Mouse (Mus musculus): ENCODE measurements at regions not wholly inside any gene's neighbourhood (a gene's known extent, or its start where the extent isn't known, plus 50 kb on each side); places are given as distances from the start of the nearest gene placed in this dataset.
A peak's percentile ranks its signal among the peaks of the same experiment; 100 is the strongest.

DNA sequence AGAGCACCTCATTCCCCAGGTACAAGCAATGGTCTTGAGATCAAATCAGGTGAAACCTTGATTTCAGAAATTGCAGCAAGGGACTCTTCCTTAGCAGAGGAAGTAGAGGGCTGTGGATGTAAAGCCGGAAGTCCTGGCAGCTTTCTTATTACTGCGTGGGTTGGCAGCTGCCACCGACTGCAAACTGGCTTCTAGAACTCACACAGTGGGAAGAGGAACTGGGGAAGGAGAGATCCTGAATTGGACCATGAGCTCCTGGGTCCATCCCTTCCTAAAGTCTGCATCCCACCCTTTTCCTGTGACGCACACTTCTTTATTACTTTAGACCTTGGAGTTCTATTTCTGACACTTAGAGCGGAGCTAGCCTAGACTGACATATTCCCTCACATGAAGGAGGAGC lies 116.9 kb upstream of the Tsc22d1 start:
- no peak for DNase-seq (ENCODE audit: low spot score)

DNA sequence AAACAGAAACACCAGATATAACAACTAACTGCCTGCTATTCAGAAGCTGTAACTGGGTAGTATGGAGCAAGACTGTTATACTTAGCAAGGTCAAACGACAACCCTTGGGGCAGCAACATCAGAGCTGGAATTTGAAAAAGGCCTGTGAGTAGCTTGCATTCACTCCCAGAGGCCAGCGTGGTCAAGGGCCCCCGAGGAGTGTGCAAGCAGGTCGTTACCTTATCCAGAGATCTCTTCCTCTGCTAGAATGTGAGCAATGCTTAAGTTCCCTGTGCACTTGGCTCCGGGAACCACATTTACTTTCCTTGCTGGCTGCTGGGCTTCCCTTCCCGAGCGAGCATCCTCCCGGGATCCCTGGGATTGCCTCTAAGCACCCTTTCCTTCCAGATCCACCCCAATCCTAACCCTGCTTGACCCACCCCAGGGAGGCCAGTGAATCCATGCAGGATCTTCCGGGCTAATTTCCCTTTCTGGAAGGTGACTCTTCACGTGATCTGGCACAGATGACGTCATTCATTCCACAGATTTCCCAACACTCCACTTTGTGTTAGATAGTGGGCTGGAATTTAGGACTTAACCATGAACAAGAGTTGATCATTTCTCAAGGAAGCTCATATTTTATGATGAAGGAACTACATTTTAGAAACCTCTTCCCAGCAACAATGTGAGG lies 112.3 kb upstream of the Tsc22d1 start:
- DNase-seq (ENCODE audit: low spot score) = no peak

DNA sequence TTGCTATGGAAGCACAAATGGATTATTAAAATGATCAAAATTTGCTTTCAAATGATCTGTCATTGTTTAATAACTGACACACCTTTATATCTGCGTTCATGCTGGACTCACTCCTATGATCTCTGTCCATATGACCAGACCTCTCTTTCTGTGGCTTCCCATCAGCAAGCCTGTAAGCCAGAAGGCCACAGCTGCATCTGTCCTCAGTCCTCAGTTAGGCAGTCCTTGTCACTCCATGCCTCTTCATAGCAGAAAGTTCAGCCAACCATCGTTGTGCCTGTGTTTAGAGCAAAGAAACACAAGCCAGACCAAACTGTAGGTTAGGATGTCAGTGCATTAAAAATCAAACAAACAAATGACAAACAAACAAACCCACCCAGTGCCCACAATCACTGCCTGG lies 107.2 kb upstream of the Tsc22d1 start:
- DNase-seq (ENCODE audit: low spot score) = no peak

DNA sequence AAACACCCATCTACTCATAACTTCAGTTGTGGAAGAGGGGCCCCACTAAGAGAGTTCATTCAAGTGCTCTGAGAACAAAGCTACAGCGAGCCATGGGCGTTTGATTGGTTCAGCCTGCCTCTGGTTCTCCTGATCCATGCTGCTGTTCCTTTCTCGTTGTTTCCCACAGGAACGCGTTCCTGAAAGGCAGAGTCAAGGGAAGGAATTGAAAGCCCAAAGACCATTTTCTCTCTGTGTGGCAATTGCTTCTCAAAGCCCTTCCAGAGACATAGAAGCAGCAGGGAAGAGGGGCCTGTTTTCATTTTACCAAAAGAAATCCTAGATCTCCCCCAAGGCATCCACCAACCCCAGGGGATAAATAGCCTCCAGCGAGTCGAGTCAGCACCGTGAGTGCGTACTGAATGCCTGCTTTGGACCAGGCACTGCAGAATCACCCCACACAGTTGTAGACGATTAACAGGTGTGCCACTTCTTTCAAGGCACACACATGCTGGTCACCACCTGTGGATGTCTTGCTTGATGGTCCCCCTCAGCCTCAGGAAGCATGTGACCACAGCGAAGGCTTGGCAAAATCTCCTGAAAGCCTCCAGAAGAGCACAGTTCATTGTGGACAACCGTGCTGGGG lies 106.5 kb upstream of the Tsc22d1 start:
- DNase-seq (ENCODE audit: low spot score) = no peak

DNA sequence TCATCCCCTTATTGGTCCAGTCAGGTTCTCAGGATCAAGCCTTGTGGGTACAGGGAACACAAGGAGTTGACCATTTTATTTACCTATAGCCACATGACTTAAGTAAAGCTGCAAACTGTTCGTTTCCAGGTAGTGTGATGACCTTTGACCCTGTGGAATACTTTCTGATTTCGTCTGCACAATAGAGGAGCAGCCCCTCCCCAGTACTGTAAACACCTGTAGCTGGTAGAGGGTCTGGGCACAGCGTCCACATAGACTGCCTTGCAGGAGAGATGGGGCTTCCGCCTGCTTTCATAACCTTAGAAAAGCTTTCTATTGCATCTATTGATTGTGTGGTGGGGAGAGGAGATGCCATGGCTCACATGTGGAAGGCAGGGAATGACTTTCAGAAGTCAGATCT lies 105.2 kb upstream of the Tsc22d1 start:
- no peak for DNase-seq (ENCODE audit: low spot score)

DNA sequence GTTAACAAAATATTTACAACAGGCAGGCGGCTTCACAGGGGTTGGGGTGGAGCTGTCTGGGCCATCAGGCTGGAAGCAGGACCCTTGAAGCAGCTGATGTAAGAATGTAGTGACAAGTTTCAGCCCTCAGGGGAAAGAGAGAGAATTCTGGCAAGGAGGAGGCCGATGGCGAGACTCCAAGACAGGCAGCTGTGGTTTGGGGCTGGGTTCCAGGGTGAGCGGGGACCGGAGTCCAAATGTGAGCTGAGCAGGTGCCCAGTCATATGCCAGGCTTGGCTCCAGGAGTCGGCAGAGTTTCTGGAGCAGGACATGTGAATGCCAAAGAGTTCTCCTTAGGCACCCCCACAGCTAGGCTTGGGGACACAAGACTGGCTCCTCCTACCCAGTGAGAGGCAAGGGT lies 104.5 kb upstream of the Tsc22d1 start:
- peak; percentile 3 for DNase-seq (ENCODE audit: low spot score)

DNA sequence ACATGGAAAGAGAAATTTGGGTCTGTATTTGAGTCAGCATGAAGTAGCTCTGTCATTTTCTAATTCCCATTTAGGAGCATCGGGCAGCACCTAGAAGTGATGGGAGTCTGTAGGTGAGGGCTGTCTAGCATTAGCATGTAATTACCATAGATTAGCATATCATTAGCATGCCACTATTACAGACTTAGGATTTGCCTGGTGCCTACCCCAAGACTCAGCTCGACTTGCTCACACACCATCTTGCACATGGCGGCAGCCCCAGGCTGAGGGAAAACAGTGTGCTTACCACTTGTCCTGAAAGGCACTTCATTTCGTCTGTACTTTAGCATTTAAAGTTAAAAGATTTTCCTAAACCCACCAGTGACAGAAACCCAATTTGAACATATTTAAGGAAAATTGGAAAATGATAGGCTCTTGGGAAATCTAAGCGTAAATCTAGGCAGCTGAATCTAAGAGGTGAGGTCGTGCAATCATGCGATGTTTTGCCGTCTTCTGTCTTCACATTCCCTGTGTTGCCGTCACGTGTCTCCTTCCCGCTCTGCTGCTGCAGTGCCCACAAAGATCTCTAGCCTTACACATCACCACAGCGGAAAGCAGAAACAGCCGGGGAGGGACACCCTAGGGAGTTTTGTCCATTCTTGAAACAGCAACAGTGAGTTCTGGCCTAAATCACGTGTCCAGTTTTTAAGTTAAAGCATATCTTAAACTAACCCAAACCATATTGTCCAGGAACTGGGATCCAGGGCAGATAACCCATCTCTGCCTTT lies 101.2 kb upstream of the Tsc22d1 start:
- no peak for DNase-seq (ENCODE audit: low spot score)

DNA sequence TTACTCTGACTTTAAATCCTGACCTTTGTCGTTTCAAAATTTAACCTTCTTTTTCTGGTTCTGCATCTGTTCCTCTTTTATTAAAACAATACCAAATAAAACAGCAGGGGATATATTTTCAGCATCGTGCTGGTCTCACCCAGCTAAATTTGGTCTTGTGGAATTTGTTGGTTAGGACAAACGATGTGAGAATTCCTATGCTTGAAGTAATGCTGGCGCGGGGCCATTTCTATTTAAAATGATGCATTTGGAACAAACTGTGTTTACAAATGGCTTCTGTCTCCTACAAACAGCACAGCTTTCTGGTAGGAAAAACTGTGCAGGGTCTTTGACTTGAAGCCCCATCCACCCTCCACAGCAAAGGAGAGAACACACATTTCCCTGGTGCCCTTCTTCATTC lies 96.3 kb upstream of the Tsc22d1 start:
- no peak for DNase-seq (ENCODE audit: low spot score)

DNA sequence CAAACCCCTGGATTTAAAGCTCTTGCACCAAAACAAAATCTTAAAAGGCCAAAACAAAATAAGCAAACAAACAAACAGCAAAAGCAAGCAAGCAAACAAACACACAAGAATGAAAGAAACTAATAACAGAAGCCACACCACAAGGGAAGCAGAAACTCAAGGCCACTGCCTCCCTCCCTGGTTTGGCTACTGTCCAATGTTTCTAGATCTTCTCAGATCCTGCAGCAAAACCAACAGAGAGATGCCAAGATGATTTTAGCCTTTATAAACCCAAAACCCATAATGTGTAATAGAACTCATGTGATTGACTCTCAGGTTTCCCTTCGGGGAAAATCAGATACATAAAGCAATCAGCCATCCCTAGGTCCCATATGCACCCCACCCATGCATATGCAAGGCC lies 90.5 kb upstream of the Tsc22d1 start:
- DNase-seq (ENCODE audit: low spot score) = peak; percentile 7

DNA sequence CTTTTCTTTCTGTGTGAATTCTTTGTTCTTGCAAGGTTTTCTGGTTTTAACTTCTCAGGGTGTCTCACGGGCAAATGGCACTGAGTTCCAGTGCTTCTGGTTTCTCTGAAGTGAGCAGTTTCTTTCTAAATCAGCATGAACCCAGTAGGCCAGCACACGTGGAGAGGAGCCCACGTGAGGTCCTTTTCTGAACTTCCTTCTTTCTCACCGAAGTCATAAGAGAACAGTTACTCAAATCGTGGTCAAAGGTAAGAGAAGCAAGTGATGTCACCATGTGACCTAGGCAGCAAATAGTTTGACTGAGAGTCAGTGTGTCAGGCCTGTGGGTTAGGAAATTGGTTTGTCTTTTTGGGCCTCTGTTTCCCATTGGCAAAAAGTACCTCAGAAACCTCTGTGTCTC lies 84.8 kb upstream of the Tsc22d1 start:
- no peak for DNase-seq (ENCODE audit: low spot score)

DNA sequence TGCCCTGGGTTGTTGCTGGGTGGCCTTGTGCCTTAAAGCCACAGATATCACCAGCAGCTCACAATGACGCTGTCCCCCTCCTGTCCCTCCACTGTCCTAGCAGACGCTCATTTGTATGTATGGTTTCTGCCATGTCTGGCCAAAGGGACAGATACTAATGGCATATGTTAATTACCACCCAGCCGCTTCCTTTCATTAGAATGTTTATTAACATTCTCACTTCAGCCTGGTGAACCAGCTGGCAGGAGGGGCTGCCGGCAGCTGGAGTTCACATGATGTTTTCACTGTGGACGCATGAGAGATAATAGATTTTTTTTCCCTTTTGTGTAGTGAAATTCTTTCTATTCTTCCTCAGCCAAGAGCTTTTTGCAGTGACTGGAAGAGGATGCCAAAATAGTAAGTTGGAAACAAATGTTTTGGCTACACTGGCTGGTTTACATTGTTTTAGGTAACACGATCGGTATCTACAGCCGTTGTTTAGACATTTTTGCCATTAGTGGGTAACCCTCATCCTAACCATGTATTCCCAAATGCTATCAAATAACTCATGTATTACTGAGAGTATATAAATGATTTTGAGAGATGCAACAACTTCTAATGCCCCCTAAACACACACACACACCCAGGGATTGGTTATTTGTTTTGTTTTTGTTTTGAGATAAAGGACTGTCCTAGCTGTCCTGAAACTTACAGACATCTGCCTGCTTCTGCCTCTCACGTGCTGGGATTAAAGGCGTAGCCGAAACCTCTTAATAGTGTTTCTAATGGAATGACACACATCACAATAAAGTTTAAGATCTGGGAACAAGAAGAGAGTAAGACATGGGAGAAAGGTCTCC lies 83.0 kb upstream of the Tsc22d1 start:
- DNase-seq (ENCODE audit: low spot score) = no peak

DNA sequence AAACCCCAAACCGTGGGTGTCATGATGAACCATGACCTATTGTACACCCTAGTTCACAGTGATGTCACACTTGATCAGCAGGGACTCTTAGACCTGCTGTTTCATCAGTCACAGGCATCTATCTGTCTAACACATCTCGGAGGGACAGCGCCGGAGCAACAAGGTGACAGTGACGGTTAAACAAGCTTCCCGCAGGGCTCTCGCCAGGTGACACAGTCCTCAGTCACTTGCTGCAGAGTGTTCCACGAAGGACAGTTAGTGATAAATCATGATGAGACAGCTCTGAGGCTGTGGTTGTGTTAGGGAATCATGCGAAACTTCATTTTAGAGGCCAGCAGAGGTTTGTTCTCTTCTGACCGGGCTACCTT lies 82.4 kb upstream of the Tsc22d1 start:
- DNase-seq (ENCODE audit: low spot score) = no peak

DNA sequence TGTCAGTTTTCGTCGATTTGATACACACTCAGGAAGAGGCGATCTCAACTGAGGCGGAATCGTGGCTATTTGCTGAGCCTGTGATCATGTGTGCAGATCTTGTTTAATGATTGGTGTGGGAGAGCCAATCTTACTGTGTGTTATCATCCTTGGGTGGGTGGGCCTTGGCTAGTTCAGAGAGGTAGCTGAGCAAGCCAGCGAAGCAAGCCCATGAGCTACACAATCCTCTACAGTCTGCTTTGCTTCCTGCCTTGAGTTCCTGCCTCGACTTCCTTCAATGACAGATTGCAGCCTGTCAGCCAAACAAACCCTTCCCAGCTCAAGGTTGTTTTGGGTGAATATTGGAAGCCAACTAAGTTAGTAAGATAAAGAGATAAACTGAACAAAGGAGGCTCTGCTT lies 74.0 kb upstream of the Tsc22d1 start:
- DNase-seq (ENCODE audit: low spot score) = no peak

DNA sequence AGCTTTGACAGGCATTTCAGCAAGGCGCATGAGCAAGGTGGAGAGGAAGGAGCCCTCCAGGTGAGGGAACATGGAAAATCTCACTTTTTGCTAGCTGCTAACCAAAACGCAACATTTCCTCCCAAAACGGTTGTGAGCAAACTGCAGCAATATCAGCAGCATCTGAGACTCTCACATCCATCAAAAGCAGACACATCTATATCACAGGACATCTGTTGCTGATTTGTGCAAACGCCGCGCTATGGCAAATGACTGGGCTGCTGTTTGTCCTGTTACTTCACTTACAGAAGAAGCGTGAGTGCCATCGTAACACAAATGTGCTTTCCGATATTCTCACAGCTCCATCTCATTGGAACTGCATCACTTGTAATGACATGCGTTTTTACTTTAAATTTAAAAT lies 73.5 kb upstream of the Tsc22d1 start:
- DNase-seq (ENCODE audit: low spot score) = no peak

DNA sequence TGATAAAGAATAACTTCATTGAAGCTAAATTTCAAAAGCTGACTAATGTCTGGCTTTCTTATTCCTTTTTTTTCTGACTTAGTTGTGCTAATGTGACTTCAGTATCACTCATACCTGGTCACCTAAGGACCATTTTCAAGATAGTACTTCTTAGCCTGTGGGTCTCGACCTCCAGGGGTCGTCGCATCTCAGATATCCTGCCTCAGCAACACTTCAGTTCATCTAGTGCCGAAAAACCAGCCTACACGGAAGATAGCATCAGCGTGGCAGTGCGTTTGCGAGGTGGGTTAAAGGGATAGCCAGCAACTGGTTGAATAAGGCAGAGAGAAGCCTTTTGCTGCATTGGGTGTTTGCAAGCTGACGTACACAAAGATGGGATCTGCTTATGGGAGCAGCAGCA lies 62.9 kb upstream of the Tsc22d1 start:
- no peak for DNase-seq (ENCODE audit: low spot score)

DNA sequence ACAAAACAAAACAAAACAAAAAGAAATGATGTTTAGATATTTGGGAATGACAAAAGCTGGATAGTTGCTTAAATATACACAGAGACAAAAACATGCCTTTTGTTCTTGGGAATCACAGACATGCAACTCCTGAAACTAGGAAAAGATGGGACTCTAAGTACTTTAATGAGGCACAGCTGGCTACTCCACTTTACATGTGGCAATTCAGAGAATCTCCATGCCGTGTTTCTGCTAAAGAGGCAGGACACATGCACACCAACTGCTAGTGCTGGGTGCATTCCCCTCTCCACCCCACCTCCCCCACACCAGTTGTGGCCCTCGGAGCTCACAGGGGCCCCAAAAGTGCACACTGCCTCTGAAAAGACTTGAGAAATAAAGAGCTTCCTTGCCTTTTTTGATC lies 58.6 kb upstream of the Tsc22d1 start:
- no peak for DNase-seq (ENCODE audit: low spot score)

DNA sequence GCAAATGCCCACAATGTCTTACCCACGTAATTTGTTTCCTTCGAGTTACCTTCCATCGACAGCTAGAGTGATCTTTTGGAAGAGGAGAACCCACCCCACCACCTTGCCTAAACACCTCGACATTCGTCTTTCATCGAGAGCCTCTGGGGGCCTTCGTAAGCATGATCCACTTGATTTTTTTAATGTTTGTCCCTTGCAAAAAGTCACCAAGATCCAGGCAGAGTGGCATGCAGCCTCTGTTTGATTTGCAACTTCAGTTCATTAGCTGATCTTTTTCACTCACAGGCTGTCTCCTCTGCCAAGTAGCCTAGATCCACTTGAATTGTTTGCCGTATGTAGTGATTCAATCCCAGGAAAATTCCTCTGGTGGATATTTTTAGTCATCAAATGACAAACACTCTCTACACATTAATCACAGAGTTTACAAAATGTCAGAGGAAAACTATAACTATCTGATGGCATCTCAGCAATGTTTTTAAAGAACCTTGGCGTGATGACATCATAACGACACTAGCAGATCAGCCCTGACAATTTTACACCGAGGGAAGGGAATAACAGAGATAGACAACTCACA lies 54.8 kb upstream of the Tsc22d1 start:
- no peak for DNase-seq (ENCODE audit: low spot score)

DNA sequence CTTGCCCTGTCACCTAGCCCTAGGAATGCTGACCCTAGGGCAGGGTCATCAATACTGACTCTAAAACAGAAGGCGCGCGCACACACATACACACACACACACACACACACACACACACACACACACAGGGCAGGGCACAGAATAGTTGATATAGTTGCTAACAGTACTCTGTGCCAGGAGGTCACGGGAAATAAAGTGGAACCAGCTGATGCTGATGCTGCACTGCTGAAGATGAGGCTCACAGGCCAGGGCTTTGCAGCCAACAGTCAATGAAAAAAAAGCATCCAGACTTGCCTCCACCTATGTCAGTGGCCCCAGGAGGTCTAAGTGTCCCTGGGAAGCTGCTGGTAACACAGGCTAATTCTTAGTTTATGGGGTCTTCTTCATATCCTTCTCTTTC lies 50.7 kb upstream of the Tsc22d1 start:
- DNase-seq (ENCODE audit: low spot score) = no peak

All from ovary, adult 18-20 months (tissue).